Mouse (Mus musculus): ENCODE results near the gene Slfn9.
A peak's percentile ranks its signal among the peaks of the same experiment; 100 is the strongest.
"Not testable (repeated sequence)": the region's sequence is repeated elsewhere in the genome, so short reads cannot be mapped to it uniquely, and the experiment has no call there.

Slfn9 gene

DNA sequence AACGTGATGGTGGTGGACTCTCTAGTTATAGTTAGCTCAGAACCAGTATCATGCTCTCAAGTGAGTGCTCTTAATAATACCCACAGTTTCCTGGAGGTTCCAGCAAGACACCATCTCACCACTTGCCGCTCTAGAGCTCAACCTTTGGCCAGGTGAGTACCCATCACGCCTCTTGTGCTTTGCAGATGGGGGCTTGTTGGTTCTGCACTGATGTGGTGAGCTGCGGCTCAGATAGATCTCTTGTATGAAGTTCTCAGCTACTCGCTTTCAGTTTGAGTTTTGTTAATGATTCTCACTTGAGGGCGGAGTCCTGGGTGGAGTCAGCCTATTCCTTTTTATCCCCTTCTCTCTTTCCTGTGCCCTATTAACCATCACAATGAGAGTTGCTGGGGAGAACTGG is 37.0 kb downstream of the Slfn9 start:
- no peak for DNase-seq

DNA sequence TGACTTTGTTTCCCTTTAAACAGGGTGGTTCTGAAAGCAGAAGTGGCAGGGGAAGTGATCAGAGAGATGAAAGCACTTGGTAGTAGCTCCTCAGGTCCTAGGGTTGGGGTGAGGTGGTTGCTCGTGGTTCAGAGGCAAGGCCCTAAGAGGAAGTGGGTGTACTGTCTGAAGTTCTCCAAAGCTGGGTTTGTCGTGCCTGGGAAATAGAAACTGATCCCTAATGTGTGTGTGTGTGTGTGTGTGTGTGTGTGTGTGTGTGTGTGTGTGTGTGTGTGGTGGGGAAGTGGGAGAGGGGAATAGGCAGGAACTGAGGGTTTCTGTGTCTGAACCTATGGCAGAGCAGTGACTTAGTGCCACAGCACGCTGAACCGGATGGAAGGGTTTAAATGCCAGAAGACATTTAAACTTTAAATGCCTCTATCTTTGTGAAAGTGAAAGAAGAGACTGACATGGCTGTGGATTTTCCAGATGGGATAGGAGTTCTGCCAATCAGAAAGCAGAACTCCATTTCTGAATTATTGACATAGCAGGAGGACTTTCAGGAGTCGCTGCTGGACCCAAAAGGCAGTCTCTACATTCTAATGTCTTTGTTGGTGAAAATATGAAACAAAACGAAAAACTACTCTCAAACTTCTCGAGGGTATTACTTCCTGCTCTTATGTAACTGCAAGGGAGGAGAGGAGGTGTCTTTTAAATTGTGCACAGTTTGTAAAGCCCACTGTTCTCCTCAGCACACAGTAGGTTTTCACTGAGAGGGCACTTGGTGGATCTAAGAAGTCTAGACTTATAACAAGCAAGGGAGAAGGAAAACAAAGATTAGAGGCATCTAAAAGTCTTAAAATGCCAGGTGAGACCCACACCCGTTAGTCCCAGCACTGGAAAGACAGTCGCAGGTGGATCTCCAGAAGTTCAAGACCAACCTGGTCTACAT is 38.8 kb downstream of the Slfn9 start:
- DNase-seq, result peak; percentile 23

DNA sequence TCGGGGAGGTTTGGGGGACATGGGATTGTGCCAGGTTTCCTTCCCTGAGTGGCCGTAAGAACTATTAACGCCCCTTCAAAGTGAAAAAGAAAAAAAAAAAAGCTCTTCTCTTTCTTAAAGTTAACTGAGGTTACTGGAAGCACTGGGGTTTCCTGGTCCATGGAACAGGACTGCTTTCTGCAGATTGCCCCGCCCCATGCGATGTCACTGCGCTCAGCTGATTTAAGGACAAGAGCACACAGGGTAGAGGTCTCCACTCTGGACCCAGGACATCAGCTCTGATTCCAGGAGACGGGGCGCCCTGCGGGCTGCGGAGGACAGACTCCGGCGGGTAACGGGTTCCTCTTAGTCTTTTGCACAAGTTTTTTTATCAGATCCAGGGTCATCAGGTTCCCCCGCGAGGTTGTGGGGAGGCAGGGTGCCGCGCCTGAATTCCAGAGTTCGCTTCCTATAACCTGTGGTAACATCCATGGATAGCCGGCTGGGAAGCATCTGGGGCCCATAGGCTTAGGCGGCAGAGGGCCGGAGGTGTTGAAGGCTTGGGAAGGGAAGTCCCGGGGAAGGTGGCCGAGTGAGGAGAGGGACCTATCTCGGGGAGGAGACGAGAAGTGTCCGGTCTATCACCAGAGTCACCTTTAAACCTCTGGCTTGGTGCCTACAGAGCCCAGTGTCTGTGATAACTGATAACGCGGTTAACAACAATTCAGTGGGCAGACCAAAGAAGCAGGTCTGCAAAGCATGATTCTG is 39.6 kb downstream of the Slfn9 start:
- peak; percentile 77 for DNase-seq

DNA sequence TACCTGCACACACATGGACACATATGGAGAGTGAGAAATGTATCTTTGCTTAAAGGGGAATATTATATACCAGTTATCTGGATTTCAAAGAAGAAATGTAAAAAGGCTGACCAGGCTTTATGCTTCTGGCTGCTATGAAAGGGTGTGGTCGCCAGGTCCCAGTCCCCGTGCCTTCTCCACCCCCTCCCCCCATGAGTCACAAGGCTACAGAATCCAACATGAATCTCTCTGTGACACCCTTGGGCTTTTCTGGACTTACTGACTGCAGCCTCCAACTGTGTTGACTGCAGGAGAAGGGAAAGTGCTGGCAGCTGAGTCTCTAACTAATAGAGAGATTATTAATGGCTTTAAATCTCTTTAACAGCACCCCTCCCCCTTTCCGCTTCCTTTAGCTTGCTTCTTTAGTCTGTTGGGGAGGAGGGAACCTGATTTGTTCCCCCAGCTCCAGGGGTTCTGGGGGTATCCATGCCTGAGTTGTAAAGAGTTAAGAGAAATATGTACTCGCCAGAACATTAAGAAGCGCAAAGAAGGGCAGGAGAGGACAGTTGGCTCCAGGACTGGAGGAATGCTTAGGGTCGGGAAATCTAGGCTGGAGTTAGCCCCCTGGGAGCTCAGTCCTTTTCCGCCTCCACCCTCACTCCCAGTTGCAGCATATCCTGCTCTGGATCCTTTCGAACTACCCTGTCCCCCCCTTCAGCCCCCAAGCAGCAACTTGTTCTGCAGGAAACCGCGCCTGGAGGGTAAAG is 40.7 kb downstream of the Slfn9 start, which contains the start of gene Slfn5:
TSS of gene Slfn5 (plus strand) at position 614 of the 746 bp plus-strand sequence.
- DNase-seq, result peak; percentile 71

DNA sequence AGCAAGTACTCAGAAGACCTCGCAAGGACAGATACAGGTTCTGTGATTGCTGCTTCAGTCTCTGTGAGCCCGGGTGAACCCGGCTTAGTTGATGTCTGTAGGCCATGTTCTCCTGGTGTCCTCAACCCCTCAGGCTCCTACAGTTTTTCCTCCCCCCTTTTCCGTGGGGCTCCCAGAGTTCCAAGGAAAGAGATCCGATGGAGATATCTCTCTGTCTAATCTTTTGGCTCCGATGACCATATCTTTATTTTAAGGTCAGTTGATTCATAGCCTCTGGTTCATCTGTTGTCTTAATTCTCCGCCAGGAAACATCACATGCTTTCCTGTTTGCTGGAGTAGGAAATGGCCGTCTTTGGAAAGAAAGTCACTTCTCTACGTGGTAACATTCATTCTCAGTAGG is 42.6 kb downstream of the Slfn9 start:
- peak; percentile 68 for DNase-seq

DNA sequence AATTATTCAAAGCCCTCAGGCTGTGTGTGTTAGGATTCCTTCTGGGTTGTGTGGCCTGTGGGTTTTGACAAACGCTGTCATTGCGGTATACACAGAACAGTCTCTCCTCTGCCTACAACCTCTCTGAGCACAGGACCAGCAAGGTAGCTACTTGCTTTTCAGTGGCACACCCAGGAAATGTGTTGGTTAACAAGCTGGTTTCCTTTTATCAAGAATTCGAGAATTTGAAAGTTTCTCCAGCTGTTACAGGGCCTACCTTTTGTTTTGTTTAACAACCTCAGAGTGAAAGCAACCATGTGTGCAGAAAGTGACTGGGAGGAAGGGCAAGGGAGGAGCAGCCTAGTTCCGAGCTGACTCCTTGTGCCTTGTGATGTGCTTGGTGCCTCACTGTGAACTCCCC is 44.2 kb downstream of the Slfn9 start:
- no peak for DNase-seq

DNA sequence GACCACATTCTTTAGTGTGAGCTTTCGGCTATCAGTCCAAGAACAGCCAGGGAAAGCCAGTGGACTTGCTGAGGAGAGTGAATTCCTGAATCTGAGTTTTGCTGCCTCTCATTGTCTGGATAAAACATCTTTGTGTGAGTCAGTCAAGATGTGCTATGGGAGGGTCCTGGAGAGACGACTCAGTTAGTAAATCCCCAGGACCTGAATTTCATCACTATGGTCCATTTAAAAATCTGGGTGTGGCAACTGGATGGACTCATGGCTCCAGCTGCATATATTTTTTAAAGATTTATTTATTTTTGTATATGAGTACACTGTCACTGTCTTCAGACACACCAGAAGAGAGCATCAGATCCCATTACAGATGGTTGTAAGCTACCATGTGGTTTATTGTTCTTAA is 46.0 kb downstream of the Slfn9 start:
- DNase-seq, result no peak

DNA sequence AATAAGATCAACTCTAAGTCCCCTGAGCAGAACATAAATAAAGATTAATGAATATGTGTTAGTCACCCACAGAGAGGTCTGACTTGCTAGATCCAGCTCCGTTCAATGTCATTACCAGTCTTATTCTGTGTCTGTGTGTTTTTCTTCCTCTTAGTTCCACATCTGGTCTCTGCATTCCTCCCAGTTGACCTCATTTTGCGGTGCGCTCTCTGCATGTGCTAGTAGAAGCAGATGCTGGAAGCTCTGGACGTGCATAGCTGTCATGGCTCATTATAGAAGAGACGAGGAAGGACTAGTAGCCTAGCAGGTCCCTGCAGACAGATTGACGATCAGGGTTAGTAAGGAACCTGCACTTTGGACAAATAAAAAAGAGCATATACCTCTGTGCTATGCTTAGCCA is 48.3 kb downstream of the Slfn9 start:
- DNase-seq, result no peak

DNA sequence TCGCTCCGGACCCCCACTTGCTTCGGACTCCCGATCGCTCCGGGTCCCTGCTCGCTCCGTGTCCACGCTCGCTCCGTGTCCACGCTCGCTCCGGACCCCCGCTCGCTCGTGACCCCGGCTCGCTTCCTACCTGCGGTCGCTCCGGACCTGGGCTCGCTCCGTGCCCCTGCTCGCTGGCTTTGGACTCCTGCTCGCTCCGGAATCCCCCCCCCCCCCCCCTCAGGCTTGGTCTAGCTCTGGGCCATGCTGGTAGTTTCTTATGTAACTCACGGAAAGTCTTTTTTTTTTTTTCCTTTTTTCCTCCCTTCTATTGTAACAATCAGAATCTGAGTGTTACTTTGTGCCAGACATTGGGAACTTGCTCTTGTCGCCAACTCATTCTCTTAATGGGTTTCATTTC is 58.4 kb downstream of the Slfn9 start:
- DNase-seq, result no peak

DNA sequence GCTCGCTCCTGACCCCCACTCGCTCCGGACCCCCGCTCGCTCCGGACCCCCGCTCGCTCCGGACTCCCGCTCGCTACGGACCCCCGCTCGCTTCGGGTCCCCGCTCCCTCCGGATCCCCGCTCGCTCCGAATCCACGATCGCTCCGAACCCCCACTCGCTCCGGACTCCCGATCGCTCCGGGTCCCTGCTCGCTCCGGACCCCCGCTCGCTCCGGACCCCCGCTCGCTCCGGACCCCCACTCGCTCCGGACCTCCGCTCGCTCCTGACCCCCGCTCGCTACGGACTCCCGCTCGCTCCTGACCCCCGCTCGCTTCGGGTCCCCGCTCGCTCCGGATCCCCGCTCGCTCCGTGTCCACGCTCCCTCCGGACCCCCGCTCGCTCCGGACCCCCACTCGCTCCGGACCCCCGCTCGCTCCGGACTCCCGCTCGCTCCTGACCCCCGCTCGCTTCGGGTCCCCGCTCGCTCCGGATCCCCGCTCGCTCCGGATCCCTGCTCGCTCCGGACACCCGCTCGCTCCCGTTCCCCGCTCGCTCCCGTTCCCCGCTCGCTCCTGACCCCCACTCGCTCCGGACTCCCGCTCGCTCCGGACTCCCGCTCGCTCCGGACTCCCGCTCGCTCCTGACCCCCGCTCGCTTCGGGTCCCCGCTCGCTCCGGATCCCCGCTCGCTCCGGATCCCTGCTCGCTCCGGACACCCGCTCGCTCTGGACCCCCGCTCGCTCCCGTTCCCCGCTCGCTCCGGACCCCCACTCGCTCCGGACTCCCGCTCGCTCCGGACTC is 59.8 kb downstream of the Slfn9 start:
- not testable (repeated sequence) for DNase-seq

DNA sequence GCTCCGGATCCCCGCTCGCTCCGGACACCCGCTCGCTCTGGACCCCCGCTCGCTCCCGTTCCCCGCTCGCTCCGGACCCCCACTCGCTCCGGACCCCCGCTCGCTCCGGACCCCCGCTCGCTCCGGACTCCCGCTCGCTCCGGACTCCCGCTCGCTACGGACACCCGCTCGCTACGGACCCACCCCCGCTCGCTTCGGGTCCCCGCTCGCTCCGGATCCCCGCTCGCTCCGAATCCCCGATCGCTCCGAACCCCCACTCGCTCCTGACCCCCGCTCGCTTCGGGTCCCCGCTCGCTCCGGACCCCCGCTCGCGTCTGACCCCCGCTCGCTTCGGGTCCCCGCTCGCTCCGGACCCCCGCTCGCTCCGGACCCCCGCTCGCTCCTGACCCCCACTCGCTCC is 60.5 kb downstream of the Slfn9 start:
- not testable (repeated sequence) for DNase-seq

DNA sequence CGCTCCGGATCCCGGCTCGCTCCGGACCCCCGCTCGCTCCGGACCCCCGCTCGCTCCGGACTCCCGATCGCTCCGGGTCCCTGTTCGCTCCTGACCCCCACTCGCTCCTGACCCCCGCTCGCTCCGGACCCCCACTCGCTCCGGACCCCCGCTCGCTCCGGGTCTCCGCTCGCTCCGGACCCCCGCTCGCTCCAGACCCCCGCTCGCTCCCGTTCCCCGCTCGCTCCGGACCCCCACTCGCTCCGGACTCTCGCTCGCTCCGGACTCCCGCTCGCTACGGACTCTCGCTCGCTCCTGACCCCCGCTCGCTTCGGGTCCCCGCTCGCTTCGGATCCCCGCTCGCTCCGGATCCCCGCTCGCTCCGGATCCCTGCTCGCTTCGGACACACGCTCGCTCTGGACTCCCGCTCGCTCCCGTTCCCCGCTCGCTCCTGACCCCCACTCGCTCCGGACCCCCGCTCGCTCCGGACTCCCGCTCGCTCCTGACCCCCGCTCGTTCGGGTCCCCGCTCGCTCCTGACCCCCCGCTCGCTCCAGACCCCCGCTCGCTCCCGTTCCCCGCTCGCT is 61.2 kb downstream of the Slfn9 start:
- not testable (repeated sequence) for DNase-seq

DNA sequence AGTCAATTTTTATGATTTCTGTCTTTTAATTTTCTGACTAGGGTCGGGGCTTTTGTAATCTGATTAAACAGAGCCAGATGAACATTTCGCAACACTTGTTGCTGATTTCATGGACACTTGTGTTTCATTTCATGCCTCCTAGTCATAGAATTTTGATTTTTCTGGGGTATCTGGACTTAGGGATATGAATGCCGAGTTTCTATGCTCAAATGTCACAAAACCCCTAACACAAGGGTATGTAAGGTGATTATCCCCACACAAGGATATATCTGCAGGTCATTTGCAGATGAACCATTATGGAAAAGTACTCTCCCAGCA is 62.0 kb downstream of the Slfn9 start:
- DNase-seq, result no peak

DNA sequence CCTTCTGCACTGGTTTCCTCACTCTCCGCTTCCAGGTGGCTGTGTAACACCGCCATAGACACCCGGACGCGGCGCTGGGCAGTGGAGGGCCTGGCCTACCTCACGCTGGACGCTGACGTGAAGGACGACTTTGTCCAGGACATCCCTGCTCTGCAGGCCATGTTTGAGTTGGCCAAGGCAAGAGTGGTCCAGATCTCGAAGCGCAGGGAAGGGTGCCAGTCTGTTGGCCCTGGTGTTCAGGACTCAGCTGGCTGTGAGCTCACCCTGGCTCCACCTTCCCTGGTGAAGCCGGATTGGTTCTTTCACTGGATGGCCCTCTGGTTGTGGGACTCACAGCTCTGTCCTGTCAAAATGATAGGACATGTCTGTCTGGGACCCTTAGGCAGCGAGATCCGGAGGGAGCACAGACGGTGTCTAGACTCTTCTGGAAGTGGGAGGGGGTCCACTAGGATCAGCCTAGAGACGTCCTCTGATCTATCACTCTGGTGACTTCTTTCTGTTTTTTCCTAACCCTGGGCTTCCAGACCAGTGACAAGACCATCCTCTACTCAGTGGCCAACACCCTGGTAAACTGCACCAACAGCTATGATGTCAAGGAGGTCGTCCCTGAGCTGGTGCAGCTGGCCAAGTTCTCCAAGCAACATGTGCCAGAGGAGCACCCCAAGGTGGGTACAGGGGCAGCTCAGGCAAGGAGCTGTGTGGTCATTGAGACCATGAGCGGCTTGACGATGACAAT is 62.6 kb downstream of the Slfn9 start:
- no peak for DNase-seq

Measured in kidney, adult 9 months (tissue).